Mouse (Mus musculus) cerebellum, adult 9-11 months (tissue): ENCODE measurements around the gene Colgalt1.

Source experiments
- DNase-seq: peaks from one replicate; pipeline ENCODE4 v3.0.0; 2022

The Colgalt1 gene

GRCm38 (mm10) chr8:71610822-71611651 lies at the start of gene Colgalt1:
Colgalt1 (plus strand) TSS chr8:71610998.
- peak; percentile 99 for DNase-seq

GRCm38 (mm10) chr8:71561401-71561800 lies 49.4 kb upstream of the Colgalt1 start:
- DNase-seq: peak; percentile 57

GRCm38 (mm10) chr8:71562751-71563150 lies 48.0 kb upstream of the Colgalt1 start:
- peak; percentile 78 for DNase-seq

GRCm38 (mm10) chr8:71563992-71564391 lies 46.8 kb upstream of the Colgalt1 start:
- DNase-seq: no peak

- DNase-seq: no peak
Measured at GRCm38 (mm10) chr8:71566501-71566900, 44.3 kb upstream of the Colgalt1 start, which contains the start of gene Nxnl1. Nxnl1 (minus strand) TSS chr8:71566601.

- DNase-seq: no peak
Measured at GRCm38 (mm10) chr8:71567587-71567986, 43.2 kb upstream of the Colgalt1 start.

GRCm38 (mm10) chr8:71568387-71568937 lies 42.3 kb upstream of the Colgalt1 start, which contains the start of gene Slc27a1:
Slc27a1 (plus strand) TSS chr8:71568882.
- DNase-seq: peak; percentile 78

- peak; percentile 77 for DNase-seq
Measured at GRCm38 (mm10) chr8:71568941-71569340, 41.9 kb upstream of the Colgalt1 start.

- peak; percentile 98 for DNase-seq
Measured at GRCm38 (mm10) chr8:71569366-71570290, 41.2 kb upstream of the Colgalt1 start.

- DNase-seq: peak; percentile 99
Measured at GRCm38 (mm10) chr8:71570291-71570954, 40.4 kb upstream of the Colgalt1 start.

- DNase-seq: no peak
Measured at GRCm38 (mm10) chr8:71572077-71572476, 38.7 kb upstream of the Colgalt1 start.

GRCm38 (mm10) chr8:71572847-71573633 lies 37.8 kb upstream of the Colgalt1 start:
- DNase-seq: peak; percentile 83

- no peak for DNase-seq
Measured at GRCm38 (mm10) chr8:71574426-71574825, 36.4 kb upstream of the Colgalt1 start.

- DNase-seq: no peak
Measured at GRCm38 (mm10) chr8:71575020-71575419, 35.8 kb upstream of the Colgalt1 start.

- no peak for DNase-seq
Measured at GRCm38 (mm10) chr8:71577856-71578387, 32.9 kb upstream of the Colgalt1 start.

- no peak for DNase-seq
Measured at GRCm38 (mm10) chr8:71579009-71579408, 31.8 kb upstream of the Colgalt1 start.

- no peak for DNase-seq
Measured at GRCm38 (mm10) chr8:71579476-71579875, 31.3 kb upstream of the Colgalt1 start.

GRCm38 (mm10) chr8:71580201-71580600 lies 30.6 kb upstream of the Colgalt1 start:
- DNase-seq: no peak

- no peak for DNase-seq
Measured at GRCm38 (mm10) chr8:71586891-71587290, 23.9 kb upstream of the Colgalt1 start.

GRCm38 (mm10) chr8:71588762-71589161 lies 22.0 kb upstream of the Colgalt1 start:
- DNase-seq: no peak

GRCm38 (mm10) chr8:71591017-71591416 lies 19.8 kb upstream of the Colgalt1 start:
- no peak for DNase-seq
